Mouse (Mus musculus) bone marrow macrophage, adult 2 months (primary cell): ENCODE measurements at regions not wholly inside any gene's neighbourhood (a gene's known extent, or its start where the extent isn't known, plus 50 kb on each side); places are given as distances from the start of the nearest gene placed in this dataset.

Source experiments
- CTCF ChIP-seq: IDR thresholded peaks from 2 replicates; pipeline ENCODE4 v1.5.1; 2012; ENCODE audit warnings: low read depth, mild to moderate bottlenecking, low read length, moderate library complexity
- POLR2A ChIP-seq: IDR thresholded peaks from 2 replicates; pipeline ENCODE4 v1.6.1; 2012; ENCODE audit warnings: mild to moderate bottlenecking, low read depth, low read length, borderline replicate concordance

- TF ChIP-seq CTCF, result no peak
- TF ChIP-seq POLR2A, result no peak
Observed at GRCm38 (mm10) chr15:74396029-74396428, 240.1 kb downstream of the Mroh4 start.
